Mouse (Mus musculus): Measurements from ENCODE around the gene Kcnf1. TPM values are rescaled to one million over a fixed set of nuclear protein-coding genes. Genes with fewer than 3 reads are reported as not detected.
"Not testable (repeated sequence)": the region's sequence is repeated elsewhere in the genome, so short reads cannot be mapped to it uniquely, and the experiment has no call there.

The Kcnf1 gene
- polyA plus RNA-seq, 2 experiments = 0.92 to 0.97 TPM

- no peak overlapping the region for H3K27ac ChIP-seq (replicated peaks; ENCODE audit: low read depth, low read length)
- 39% methylated on average over 10 of the region's 10 CpGs for WGBS
- TF ChIP-seq POLR2A (IDR thresholded peaks at IDR 0.05; ENCODE audit: borderline replicate concordance, extremely low read depth, insufficient read depth, insufficient read length) = no peak
- H3K9me3 ChIP-seq (ENCODE audit: control insufficient read depth, low read length) = no peaks in the 10 kb centered on the region
- no peaks in the 10 kb centered on the region for H3K36me3 ChIP-seq (ENCODE audit: control insufficient read depth, insufficient read depth, low read length)
- H3K27me3 ChIP-seq (ENCODE audit: control insufficient read depth, insufficient read depth, low read length) = no peaks in the 10 kb centered on the region
- no peak for ATAC-seq (ENCODE audit: low FRiP score, low read depth)
- H3K4me2 ChIP-seq (replicated peaks; ENCODE audit: low read depth, low read length, severe bottlenecking) = no peak overlapping the region
- no peak overlapping the region for H3K9ac ChIP-seq (ENCODE audit: low read depth, low read length, severe bottlenecking)
- H3K4me3 ChIP-seq (replicated peaks; ENCODE audit: low read length) = no peak overlapping the region
- DNase-seq (ENCODE audit: low spot score) = no peak
- H3K4me1 ChIP-seq (ENCODE audit: control insufficient read depth, insufficient read depth, low read length) = no peaks in the 10 kb centered on the region
These were observed 27.8 kb downstream of the Kcnf1 start for GRCm38 (mm10) chr12:17148920-17149319.

GRCm38 (mm10) chr12:17141791-17142190, 34.9 kb downstream of the Kcnf1 start:
- Histone ChIP-seq H3K4me1 (ENCODE audit: control insufficient read depth, insufficient read depth, low read length) (peaks cover 13% of the 10 kb centered on the region), H3K27me3 (ENCODE audit: control insufficient read depth, insufficient read depth, low read length) (no peaks in the 10 kb centered on the region), H3K9ac (ENCODE audit: low read depth, low read length, severe bottlenecking) (no peak overlapping the region), H3K27ac (replicated peaks; ENCODE audit: low read depth, low read length) (no peak overlapping the region), H3K4me2 (replicated peaks; ENCODE audit: low read depth, low read length, severe bottlenecking) (no peak overlapping the region), H3K36me3 (ENCODE audit: control insufficient read depth, insufficient read depth, low read length) (no peaks in the 10 kb centered on the region), H3K9me3 (ENCODE audit: control insufficient read depth, low read length) (no peaks in the 10 kb centered on the region), H3K4me3 (replicated peaks; ENCODE audit: low read length) (no peak overlapping the region)
- 11% methylated on average over 2 of the region's 2 CpGs for WGBS
- TF ChIP-seq POLR2A (IDR thresholded peaks at IDR 0.05; ENCODE audit: borderline replicate concordance, extremely low read depth, insufficient read depth, insufficient read length) = no peak
- ATAC-seq (ENCODE audit: low FRiP score, low read depth) = no peak
- peak; percentile 16 for DNase-seq (ENCODE audit: low spot score)

GRCm38 (mm10) chr12:17140436-17140835, 36.3 kb downstream of the Kcnf1 start:
- H3K4me3 ChIP-seq (replicated peaks; ENCODE audit: low read length) = no peak overlapping the region
- no peak overlapping the region for H3K4me2 ChIP-seq (replicated peaks; ENCODE audit: low read depth, low read length, severe bottlenecking)
- no peak for DNase-seq (ENCODE audit: low spot score)
- WGBS = 72% methylated on average over 3 of the region's 3 CpGs
- TF ChIP-seq POLR2A (IDR thresholded peaks at IDR 0.05; ENCODE audit: borderline replicate concordance, extremely low read depth, insufficient read depth, insufficient read length) = no peak
- no peaks in the 10 kb centered on the region for H3K9me3 ChIP-seq (ENCODE audit: control insufficient read depth, low read length)
- ATAC-seq (ENCODE audit: low FRiP score, low read depth) = no peak
- H3K27me3 ChIP-seq (ENCODE audit: control insufficient read depth, insufficient read depth, low read length) = no peaks in the 10 kb centered on the region
- no peak overlapping the region for H3K9ac ChIP-seq (ENCODE audit: low read depth, low read length, severe bottlenecking)
- H3K4me1 ChIP-seq (ENCODE audit: control insufficient read depth, insufficient read depth, low read length) = peaks cover 13% of the 10 kb centered on the region
- H3K36me3 ChIP-seq (ENCODE audit: control insufficient read depth, insufficient read depth, low read length) = no peaks in the 10 kb centered on the region
- H3K27ac ChIP-seq (replicated peaks; ENCODE audit: low read depth, low read length) = no peak overlapping the region

- Histone ChIP-seq H3K27ac (replicated peaks; ENCODE audit: low read depth, low read length) (no peak overlapping the region), H3K4me1 (ENCODE audit: control insufficient read depth, insufficient read depth, low read length) (no peaks in the 10 kb centered on the region), H3K9ac (ENCODE audit: low read depth, low read length, severe bottlenecking) (no peak overlapping the region), H3K4me3 (replicated peaks; ENCODE audit: low read length) (no peak overlapping the region), H3K36me3 (ENCODE audit: control insufficient read depth, insufficient read depth, low read length) (no peaks in the 10 kb centered on the region), H3K27me3 (ENCODE audit: control insufficient read depth, insufficient read depth, low read length) (no peaks in the 10 kb centered on the region), H3K9me3 (ENCODE audit: control insufficient read depth, low read length) (no peaks in the 10 kb centered on the region), H3K4me2 (replicated peaks; ENCODE audit: low read depth, low read length, severe bottlenecking) (no peak overlapping the region)
- DNase-seq (ENCODE audit: low spot score) = no peak
- ATAC-seq (ENCODE audit: low FRiP score, low read depth) = no peak
- WGBS = 79% methylated on average over 9 of the region's 9 CpGs
- TF ChIP-seq POLR2A (IDR thresholded peaks at IDR 0.05; ENCODE audit: borderline replicate concordance, extremely low read depth, insufficient read depth, insufficient read length) = no peak
These were observed 42.1 kb downstream of the Kcnf1 start for GRCm38 (mm10) chr12:17134546-17135096.

- DNase-seq (ENCODE audit: low spot score) = no peak
- no peak overlapping the region for H3K27ac ChIP-seq (replicated peaks; ENCODE audit: low read depth, low read length)
These were observed 44.4 kb downstream of the Kcnf1 start for GRCm38 (mm10) chr12:17132243-17132642.

GRCm38 (mm10) chr12:17131563-17131962, 45.1 kb downstream of the Kcnf1 start:
- TF ChIP-seq POLR2A (IDR thresholded peaks at IDR 0.05; ENCODE audit: borderline replicate concordance, extremely low read depth, insufficient read depth, insufficient read length) = no peak
- no peak for ATAC-seq (ENCODE audit: low FRiP score, low read depth)
- Histone ChIP-seq H3K4me1 (ENCODE audit: control insufficient read depth, insufficient read depth, low read length) (no peaks in the 10 kb centered on the region), H3K27ac (replicated peaks; ENCODE audit: low read depth, low read length) (no peak overlapping the region), H3K9me3 (ENCODE audit: control insufficient read depth, low read length) (no peaks in the 10 kb centered on the region), H3K4me3 (replicated peaks; ENCODE audit: low read length) (no peak overlapping the region), H3K36me3 (ENCODE audit: control insufficient read depth, insufficient read depth, low read length) (no peaks in the 10 kb centered on the region), H3K9ac (ENCODE audit: low read depth, low read length, severe bottlenecking) (no peak overlapping the region), H3K4me2 (replicated peaks; ENCODE audit: low read depth, low read length, severe bottlenecking) (no peak overlapping the region), H3K27me3 (ENCODE audit: control insufficient read depth, insufficient read depth, low read length) (no peaks in the 10 kb centered on the region)
- 88% methylated on average over 10 of the region's 10 CpGs for WGBS
- no peak for DNase-seq (ENCODE audit: low spot score)

More at GRCm38 (mm10) chr12:17132243-17132642, 44.4 kb downstream of the Kcnf1 start:
- 69% methylated on average over 8 of the region's 8 CpGs for WGBS
- no peak for ATAC-seq (ENCODE audit: low FRiP score, low read depth)
- Histone ChIP-seq H3K36me3 (ENCODE audit: control insufficient read depth, insufficient read depth, low read length) (no peaks in the 10 kb centered on the region), H3K4me1 (ENCODE audit: control insufficient read depth, insufficient read depth, low read length) (no peaks in the 10 kb centered on the region), H3K9ac (ENCODE audit: low read depth, low read length, severe bottlenecking) (no peak overlapping the region), H3K27me3 (ENCODE audit: control insufficient read depth, insufficient read depth, low read length) (no peaks in the 10 kb centered on the region), H3K4me3 (replicated peaks; ENCODE audit: low read length) (no peak overlapping the region), H3K4me2 (replicated peaks; ENCODE audit: low read depth, low read length, severe bottlenecking) (no peak overlapping the region), H3K9me3 (ENCODE audit: control insufficient read depth, low read length) (no peaks in the 10 kb centered on the region)
- TF ChIP-seq POLR2A (IDR thresholded peaks at IDR 0.05; ENCODE audit: borderline replicate concordance, extremely low read depth, insufficient read depth, insufficient read length) = no peak

GRCm38 (mm10) chr12:17122881-17123280, 53.8 kb downstream of the Kcnf1 start:
- H3K36me3 ChIP-seq (ENCODE audit: control insufficient read depth, insufficient read depth, low read length); H3K4me2 ChIP-seq (replicated peaks; ENCODE audit: low read depth, low read length, severe bottlenecking); H3K9me3 ChIP-seq (ENCODE audit: control insufficient read depth, low read length); H3K4me3 ChIP-seq (replicated peaks; ENCODE audit: low read length); H3K9ac ChIP-seq (ENCODE audit: low read depth, low read length, severe bottlenecking); H3K27me3 ChIP-seq (ENCODE audit: control insufficient read depth, insufficient read depth, low read length); ATAC-seq (ENCODE audit: low FRiP score, low read depth); H3K27ac ChIP-seq (replicated peaks; ENCODE audit: low read depth, low read length); DNase-seq (ENCODE audit: low spot score); H3K4me1 ChIP-seq (ENCODE audit: control insufficient read depth, insufficient read depth, low read length): not testable (repeated sequence)
- 96% methylated on average over 5 of the region's 12 CpGs for WGBS

All from limb, embryonic 14.5 days (tissue).